Mouse (Mus musculus) urinary bladder, adult 2 months (tissue): ENCODE measurements around the gene Obsl1. TPM values are rescaled to one million over a fixed set of nuclear protein-coding genes. Genes with fewer than 3 reads are reported as not detected.

Experiments
- polyA plus RNA-seq: library from polyadenylated mRNA; depleted of rRNA; stranded (reverse); fragments of >200 nt; gene quantifications from 2 replicates; pipeline ENCODE4 v1.2.3, GENCODE M21; 2012; rRNA removed

The Obsl1 gene
- polyA plus RNA-seq, 1 experiment, result 30.7 TPM

Other genes starting within 250 kb of the Obsl1 start
- gene Ptprn, start 241.9 kb downstream of the Obsl1 start, polyA plus RNA-seq, result 0.40 and 0.65 TPM in 2 replicates
- gene Resp18, start 228.0 kb downstream of the Obsl1 start, polyA plus RNA-seq, result 0.31 and 0.52 TPM in 2 replicates
- gene Dnpep, start 188.5 kb downstream of the Obsl1 start, polyA plus RNA-seq, result 106 and 124 TPM in 2 replicates
- 1,825 and 2,682 TPM in 2 replicates for gene Des, start 146.1 kb downstream of the Obsl1 start, polyA plus RNA-seq
- 91.1 and 102 TPM in 2 replicates for gene Speg, start 131.2 kb downstream of the Obsl1 start, polyA plus RNA-seq
- gene Gmppa, start 70.5 kb downstream of the Obsl1 start, polyA plus RNA-seq, result 140 and 188 TPM in 2 replicates
- 0.03 and 0.06 TPM in 2 replicates for gene Asic4, start 56.0 kb downstream of the Obsl1 start, polyA plus RNA-seq
- 65.0 and 69.4 TPM in 2 replicates for gene Chpf, start 27.1 kb downstream of the Obsl1 start, polyA plus RNA-seq
- gene Tmem198, start 26.9 kb downstream of the Obsl1 start, polyA plus RNA-seq, result 1.1 and 1.6 TPM in 2 replicates
- gene Inha, start 625 bp upstream of the Obsl1 start, polyA plus RNA-seq, result 19.6 and 23.9 TPM in 2 replicates
- 19.0 and 19.7 TPM in 2 replicates for gene Stk11ip, start 15.1 kb upstream of the Obsl1 start, polyA plus RNA-seq
- gene Slc4a3, start 39.8 kb upstream of the Obsl1 start, polyA plus RNA-seq, result 31.5 and 33.4 TPM in 2 replicates